27 mouse cellular contexts compared by ENCODE assay signal in genomic region chr7:112244683-112245082, GRCm38 (mm10). TPM values are rescaled to one million over a fixed set of nuclear protein-coding genes. Genes with fewer than 3 reads are reported as not detected.
DNase-seq lines count a peak whose midpoint lies in the region; ATAC-seq and TF ChIP-seq lines count a peak whose summit lies in the region.
"Had no signal": no experiment of that assay in that cellular context is flagged by ENCODE, and none has a peak within 500 bp of the region (broad histone marks: within the 10 kb centered on the region; RNA-seq: fewer than 3 reads in every experiment).

No protein-coding gene starts in this region.

- no peak overlapping the region for H3K4me2 ChIP-seq in heart, embryonic 16.5 days (ENCODE audit: low read depth, low read length)
- no peak overlapping the region for H3K4me2 ChIP-seq in lung, postnatal 0 days (replicated peaks; ENCODE audit: low read depth, low read length)
- peak overlapping the region; percentile 6 for H3K4me2 ChIP-seq in myocyte (ENCODE audit: low read depth)
- H3K4me2 ChIP-seq: embryonic facial prominence, embryonic 13.5 days; forebrain, embryonic 12.5 days; hindbrain, embryonic 13.5 days; limb, embryonic 12.5 days; liver, embryonic 11.5 days; midbrain, embryonic 13.5 days; neural tube, embryonic 13.5 days had no signal

- H3K4me1 ChIP-seq in heart, embryonic 10.5 days, result peaks cover 73% of the 10 kb centered on the region
- peaks cover 67% of the 10 kb centered on the region for H3K4me1 ChIP-seq in heart, embryonic 16.5 days (ENCODE audit: control insufficient read depth, insufficient read depth, low read length)
- H3K4me1 ChIP-seq in lung, postnatal 0 days (ENCODE audit: insufficient read depth, low read depth, low read length), result peaks cover 38% of the 10 kb centered on the region
- H3K4me1 ChIP-seq in lung, adult 2 months (ENCODE audit: control insufficient read depth, insufficient read depth, low read length), result peaks cover 36% of the 10 kb centered on the region
- H3K4me1 ChIP-seq: limb, embryonic 12.5 days had no signal

- 17% methylated on average over 6 of the region's 6 CpGs for WGBS in heart, embryonic 10.5 days
- WGBS in heart, embryonic 16.5 days, result 25% methylated on average over 6 of the region's 6 CpGs
- 30% methylated on average over 6 of the region's 6 CpGs for WGBS in lung, postnatal 0 days
- WGBS in lung, adult 2 months, result 32% methylated on average over 6 of the region's 6 CpGs

- H3K9me3 ChIP-seq in heart, embryonic 10.5 days, result no peaks in the 10 kb centered on the region
- no peaks in the 10 kb centered on the region for H3K9me3 ChIP-seq in heart, embryonic 16.5 days (replicated peaks; ENCODE audit: control insufficient read depth, low read length)
- no peaks in the 10 kb centered on the region for H3K9me3 ChIP-seq in lung, postnatal 0 days (ENCODE audit: low read length)
- H3K9me3 ChIP-seq: embryonic facial prominence, embryonic 13.5 days; forebrain, embryonic 12.5 days; hindbrain, embryonic 13.5 days; limb, embryonic 12.5 days; midbrain, embryonic 13.5 days; neural tube, embryonic 13.5 days had no signal

- H3K9ac ChIP-seq in heart, embryonic 16.5 days (ENCODE audit: low read length), result 0 out of 2 replicates have a peak overlapping the region, but pooled peaks have one; percentile 2
- H3K9ac ChIP-seq in lung, postnatal 0 days (replicated peaks; ENCODE audit: low read depth), result no peak overlapping the region
- H3K9ac ChIP-seq: embryonic facial prominence, embryonic 13.5 days; forebrain, embryonic 12.5 days; hindbrain, embryonic 13.5 days; limb, embryonic 12.5 days; liver, postnatal 0 days; midbrain, embryonic 13.5 days; neural tube, embryonic 13.5 days had no signal

- DNase-seq in heart, embryonic 10.5 days (ENCODE audit: low spot score), result no peak
- DNase-seq in heart, adult 18-20 months, result no peak
- DNase-seq in heart, adult 11 months, result no peak
- DNase-seq in lung, postnatal 0 days (ENCODE audit: low spot score), result no peak
- DNase-seq in lung, adult 2 months, result no peak
- DNase-seq: adrenal gland, postnatal 36 days; B cell, adult 2 months; kidney, adult 8-10 months; kidney, postnatal 10 days; liver, postnatal 0 days; lung, postnatal 14 days; right cerebral cortex, adult 18-20 months; right cerebral cortex, postnatal 4 days had no signal

- no peak overlapping the region for H3K4me3 ChIP-seq in heart, embryonic 10.5 days
- no peak overlapping the region for H3K4me3 ChIP-seq in heart, embryonic 16.5 days (ENCODE audit: low read length)
- no peak overlapping the region for H3K4me3 ChIP-seq in lung, postnatal 0 days (ENCODE audit: low read depth, low read length)
- no peak overlapping the region for H3K4me3 ChIP-seq in lung, adult 2 months (replicated peaks; ENCODE audit: extremely low read depth, low read depth, low read length)
- H3K4me3 ChIP-seq in myocyte, result no peak overlapping the region
- H3K4me3 ChIP-seq: embryonic facial prominence, embryonic 13.5 days; erythroblast, embryonic 14.5 days; forebrain, embryonic 12.5 days; hindbrain, embryonic 13.5 days; limb, embryonic 12.5 days; midbrain, embryonic 13.5 days; neural tube, embryonic 13.5 days had no signal

- H3K27me3 ChIP-seq in heart, embryonic 10.5 days (ENCODE audit: insufficient read depth, poor library complexity, severe bottlenecking), result no peaks in the 10 kb centered on the region
- no peaks in the 10 kb centered on the region for H3K27me3 ChIP-seq in heart, embryonic 16.5 days (ENCODE audit: control insufficient read depth, insufficient read depth, low read length)
- H3K27me3 ChIP-seq in lung, postnatal 0 days (replicated peaks; ENCODE audit: insufficient read depth, low read length), result no peaks in the 10 kb centered on the region
- no peaks in the 10 kb centered on the region for H3K27me3 ChIP-seq in myocyte (ENCODE audit: control insufficient read depth, insufficient read depth, insufficient read length)
- H3K27me3 ChIP-seq: embryonic facial prominence, embryonic 13.5 days; hindbrain, embryonic 13.5 days; midbrain, embryonic 13.5 days; Patski had no signal

- TF ChIP-seq EP300 in lung, postnatal 0 days (IDR thresholded peaks at IDR 0.05), result no peak

- no peak overlapping the region for H3ac ChIP-seq in myocyte (ENCODE audit: control insufficient read depth, insufficient read length)

- ATAC-seq in heart, embryonic 16.5 days (replicated peaks; ENCODE audit: extremely low read depth, insufficient read depth, low FRiP score), result no peak
- ATAC-seq in lung, postnatal 0 days, result no peak
- ATAC-seq: inflammation-experienced regulatory T-cells, adult 6 months; liver, postnatal 0 days; midbrain, embryonic 13.5 days had no signal

- peak overlapping the region; percentile 67 for H3K27ac ChIP-seq in heart, embryonic 10.5 days
- peak overlapping the region; percentile 81 for H3K27ac ChIP-seq in heart, embryonic 16.5 days (ENCODE audit: low read length)
- H3K27ac ChIP-seq in lung, postnatal 0 days (ENCODE audit: low read length), result 0 out of 2 replicates have a peak overlapping the region, but pooled peaks have one; percentile 26
- H3K27ac ChIP-seq: embryonic facial prominence, embryonic 13.5 days; forebrain, embryonic 12.5 days; hindbrain, embryonic 13.5 days; limb, embryonic 12.5 days; midbrain, embryonic 13.5 days; neural tube, embryonic 13.5 days had no signal

- TF ChIP-seq POLR2A in lung, adult 2 months (IDR thresholded peaks at IDR 0.05; ENCODE audit: borderline replicate concordance, extremely low read depth, low read depth, low read length), result no peak
- no peak for TF ChIP-seq POLR2A in myocyte (IDR thresholded peaks at IDR 0.05; ENCODE audit: insufficient read length, low read depth)

- H3K36me3 ChIP-seq in heart, embryonic 10.5 days, result peaks cover 87% of the 10 kb centered on the region
- H3K36me3 ChIP-seq in heart, embryonic 16.5 days (ENCODE audit: control insufficient read depth, insufficient read depth), result peaks cover 40% of the 10 kb centered on the region
- H3K36me3 ChIP-seq in lung, postnatal 0 days (ENCODE audit: insufficient read depth, low read length), result no peaks in the 10 kb centered on the region
- H3K36me3 ChIP-seq in myocyte (ENCODE audit: control insufficient read depth, insufficient read depth), result no peaks in the 10 kb centered on the region
- H3K36me3 ChIP-seq: embryonic facial prominence, embryonic 13.5 days; forebrain, embryonic 12.5 days; G1E; hindbrain, embryonic 13.5 days; limb, embryonic 12.5 days; midbrain, embryonic 13.5 days; neural tube, embryonic 13.5 days had no signal

- no peak for TF ChIP-seq CTCF in lung, postnatal 0 days (IDR thresholded peaks at IDR 0.05)
- TF ChIP-seq CTCF in lung, adult 2 months (IDR thresholded peaks at IDR 0.05; ENCODE audit: insufficient read depth, low read length), result no peak

- peaks cover 64% of the 10 kb centered on the region for H3K79me2 ChIP-seq in myocyte (ENCODE audit: control insufficient read depth, insufficient read depth)

TF ChIP-seq in myocyte, 11 proteins besides CTCF, POLR2A, EP300 and RAD21:
- no peak for TF ChIP-seq CEBPB (IDR thresholded peaks at IDR 0.05; ENCODE audit: insufficient read depth, poor library complexity, severe bottlenecking)
- peak in 2 of 3 experiments; percentile 46 to 62 for TF ChIP-seq MYOD1 (IDR thresholded peaks at IDR 0.05; ENCODE audit: control insufficient read depth in 1 of 3, insufficient read length in 2 of 3, low read depth in 2 of 3)
- TF ChIP-seq SRF (IDR thresholded peaks at IDR 0.05; ENCODE audit: control insufficient read depth, insufficient read length, low read depth), result no peak
- peak in 2 of 3 experiments; percentile 20 to 77 for TF ChIP-seq MYOG (IDR thresholded peaks at IDR 0.05; ENCODE audit: control insufficient read depth in 1 of 3, insufficient read depth in 1 of 3, insufficient read length in 2 of 3, low read depth in 2 of 3)
- peak; percentile 24 for TF ChIP-seq TCF12 (IDR thresholded peaks at IDR 0.05; ENCODE audit: insufficient read depth, poor library complexity, severe bottlenecking)
- no peak for TF ChIP-seq MAX (IDR thresholded peaks at IDR 0.05; ENCODE audit: low read depth)

RNA-seq across cellular contexts. Expression of gene Mical2, which starts 19.0 kb away (rescaled TPM):
- 77.8 and 153 TPM in 2 replicates for polyA plus RNA-seq in heart, embryonic 10.5 days (2016; fragmentation: Nextera tagmentation; extraction: Ambion mirVana)
- 10 to 100 TPM; 80.4 to 85.1 TPM for total RNA-seq in heart, adult 18-20 months (2021)
- polyA plus RNA-seq in heart, embryonic 16.5 days (2015; fragmentation: Nextera tagmentation; extraction: Ambion mirVana), result 128 and 145 TPM in 2 replicates
- 19.7 and 21.5 TPM in 2 replicates for polyA plus RNA-seq in lung, postnatal 0 days (2015; fragmentation: Nextera tagmentation; extraction: Ambion mirVana)
- polyA plus RNA-seq in lung, adult 2 months (2012; rRNA removed), result 49.0 and 58.2 TPM in 2 replicates
- polyA plus RNA-seq in myocyte (2012; fragmentation: generic; extraction: Trizol), result 34.8 TPM
- total RNA-seq: CH12.LX had no signal
- polyA plus RNA-seq: erythroblast, embryonic 14.5 days; G1E had no signal

Comparison
In these comparisons a context has a peak if more than half of its experiments do, and no peak if none do; other contexts are left out.
1. H3K27ac ChIP-seq: peak in every context shown above with its lines; median percentile 81 in heart, embryonic 16.5 days; 67 in heart, embryonic 10.5 days; 26 in lung, postnatal 0 days.